Mouse (Mus musculus) spleen, postnatal 36 days (tissue): ENCODE data around the gene Clstn2.

ENCODE experiments used
- DNase-seq, 2 experiments: peaks; one replicate each; pipeline ENCODE4 v3.0.0; 2022; ENCODE audit warnings: low spot score in 2 of 2, mixed read lengths in 1 of 2

Gene Clstn2

GRCm38 (mm10) chr9:97474896-97475295, 558.1 kb downstream of the Clstn2 start:
- DNase-seq, result no peak

- DNase-seq, result no peak
These were observed 561.9 kb downstream of the Clstn2 start for GRCm38 (mm10) chr9:97471014-97471591.

- no peak for DNase-seq
These were observed 572.5 kb downstream of the Clstn2 start for GRCm38 (mm10) chr9:97460452-97460851.

GRCm38 (mm10) chr9:97459745-97460144, 573.2 kb downstream of the Clstn2 start:
- no peak for DNase-seq

GRCm38 (mm10) chr9:97449316-97450050, 583.5 kb downstream of the Clstn2 start:
- no peak for DNase-seq

- DNase-seq, result no peak
These were observed 592.9 kb downstream of the Clstn2 start for GRCm38 (mm10) chr9:97439872-97440636.

- DNase-seq, result no peak
These were observed 598.3 kb downstream of the Clstn2 start for GRCm38 (mm10) chr9:97434666-97435065.

GRCm38 (mm10) chr9:97429885-97430449, 603.0 kb downstream of the Clstn2 start:
- no peak for DNase-seq

GRCm38 (mm10) chr9:97428127-97428526, 604.9 kb downstream of the Clstn2 start:
- DNase-seq, result no peak

- DNase-seq, result no peak
These were observed 612.1 kb downstream of the Clstn2 start for GRCm38 (mm10) chr9:97420896-97421295.

- DNase-seq, result no peak
These were observed 617.9 kb downstream of the Clstn2 start for GRCm38 (mm10) chr9:97414876-97415668.

- DNase-seq, result no peak
These were observed 624.8 kb downstream of the Clstn2 start for GRCm38 (mm10) chr9:97408142-97408541.
